Mouse (Mus musculus) forebrain, embryonic 13.5 days (tissue): Measurements from ENCODE around the gene Il11ra1. TPM values are rescaled to one million over a fixed set of nuclear protein-coding genes. Genes with fewer than 3 reads are reported as not detected.
"Not testable (repeated sequence)": the region's sequence is repeated elsewhere in the genome, so short reads cannot be mapped to it uniquely, and the experiment has no call there.

Experiments
- ATAC-seq: fragments of 200-750 bp; cut with Nextera tagmentation; 2 replicates; pipeline ENCODE4 v1.8.0; 2017
- H3K27ac ChIP-seq: fragments of 300-500 bp; sonication (generic); 2 replicates; pipeline ENCODE4 v1.5.1; 2015; ENCODE audit warnings: inconsistent platforms, mild to moderate bottlenecking, moderate library complexity
- H3K27me3 ChIP-seq: fragments of 300-500 bp; sonication (generic); 2 replicates; pipeline ENCODE4 v1.6.1; 2015; ENCODE audit warnings: mild to moderate bottlenecking, inconsistent platforms
- H3K36me3 ChIP-seq: fragments of 300-500 bp; sonication (generic); 2 replicates; pipeline ENCODE4 v1.6.1; 2015; ENCODE audit warnings: mild to moderate bottlenecking, inconsistent platforms; ENCODE audit not compliant: poor library complexity, severe bottlenecking
- H3K4me1 ChIP-seq: fragments of 300-500 bp; sonication (generic); 2 replicates; pipeline ENCODE4 v1.6.1; 2015; ENCODE audit warnings: inconsistent platforms
- H3K4me2 ChIP-seq: fragments of 300-500 bp; sonication (generic); 2 replicates; pipeline ENCODE4 v1.6.1; 2015; ENCODE audit warnings: inconsistent platforms, mild to moderate bottlenecking, moderate library complexity
- H3K4me3 ChIP-seq: fragments of 300-500 bp; sonication (generic); 2 replicates; pipeline ENCODE4 v1.5.1; 2015; ENCODE audit warnings: mild to moderate bottlenecking, inconsistent platforms
- H3K9ac ChIP-seq: fragments of 300-500 bp; sonication (generic); 2 replicates; pipeline ENCODE4 v1.6.1; 2015; ENCODE audit warnings: mild to moderate bottlenecking, inconsistent platforms
- H3K9me3 ChIP-seq: fragments of 300-500 bp; sonication (generic); replicated peaks from 2 replicates; pipeline ENCODE4 v1.6.1; 2016; ENCODE audit warnings: inconsistent platforms
- WGBS: fragments of 180-500 bp; shearing (Covaris S2); methylation state at CpG from one replicate; pipeline ENCODE4 v1.1.7; 2015; 5-methylcytosine and 5-hydroxymethylcytosine counted together
- polyA plus RNA-seq: library from polyadenylated mRNA; unstranded; fragments of >200 nt; fragmentation: Nextera tagmentation; extraction: Ambion mirVana; gene quantifications from 2 replicates; pipeline ENCODE4 v1.2.1, GENCODE M21; 2015

Gene Il11ra1
- polyA plus RNA-seq, result 28.1 and 30.7 TPM in 2 replicates

DNA sequence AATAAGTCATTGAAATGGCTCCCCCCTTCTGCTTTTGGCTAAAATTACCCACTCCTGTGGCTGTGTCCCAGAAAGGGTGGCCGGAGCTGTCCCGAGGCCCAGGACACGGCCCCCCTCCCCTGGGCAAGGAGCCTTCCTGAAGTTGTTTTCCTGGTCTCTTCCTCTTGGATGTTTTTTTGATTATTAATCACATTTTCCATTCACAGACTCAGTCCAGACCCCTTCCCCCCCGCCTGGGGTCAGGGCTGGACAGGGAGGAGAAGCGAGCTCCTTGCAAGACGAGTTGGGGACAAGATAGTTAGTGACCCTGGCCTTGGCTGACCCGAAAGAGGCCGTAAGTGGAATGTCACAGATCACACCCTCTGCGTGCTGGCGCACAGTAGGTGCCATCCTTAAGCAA, at the start of gene Il11ra1:
Gene Il11ra1, plus strand, starts transcription at position 207 of the 400 bp plus-strand sequence.
- not testable (repeated sequence) for H3K4me1 ChIP-seq, H3K9me3 ChIP-seq, H3K27ac ChIP-seq, H3K36me3 ChIP-seq, H3K4me3 ChIP-seq, ATAC-seq, H3K27me3 ChIP-seq, H3K9ac ChIP-seq
- 0 out of 2 replicates have a peak within 1 kb of the TSS, but pooled peaks have one; percentile 34 for H3K4me2 ChIP-seq
- WGBS, result 93% methylated on average over 10 of the region's 10 CpGs

- H3K4me1 ChIP-seq, result peaks cover 11% of the 10 kb centered on the region
- peaks cover 26% of the 10 kb centered on the region for H3K36me3 ChIP-seq
- H3K4me3 ChIP-seq, result no peak overlapping the region
- no peaks in the 10 kb centered on the region for H3K9me3 ChIP-seq
- WGBS, result 31% methylated on average over 6 of the region's 6 CpGs
- H3K4me2 ChIP-seq, result no peak overlapping the region
- peak; percentile 75 for ATAC-seq
- no peaks in the 10 kb centered on the region for H3K27me3 ChIP-seq
- no peak overlapping the region for H3K27ac ChIP-seq
- no peak overlapping the region for H3K9ac ChIP-seq
These were observed 46.5 kb upstream of the Il11ra1 start for GRCm38 (mm10) chr4:41653296-41653695.

DNA sequence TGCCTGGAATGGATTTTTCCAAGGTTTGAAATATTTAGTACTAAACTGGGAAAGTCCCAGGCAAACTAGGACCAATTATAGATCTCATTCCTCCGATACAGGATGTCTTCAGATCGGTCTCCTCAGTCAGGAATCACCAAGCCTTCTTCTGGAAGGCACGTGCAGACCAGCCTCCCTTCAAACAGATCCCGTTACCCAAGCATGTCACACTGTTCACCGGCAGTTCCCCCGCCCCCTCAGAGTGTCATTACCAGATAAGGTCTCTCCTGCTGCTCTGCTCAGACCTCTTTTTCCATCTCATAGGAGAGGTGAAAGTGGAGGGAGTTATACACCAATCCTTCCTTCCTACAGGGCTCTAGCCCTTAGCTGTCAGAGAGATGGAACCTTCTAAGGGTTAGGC, 46.1 kb upstream of the Il11ra1 start:
- H3K4me3 ChIP-seq, result no peak overlapping the region
- no peak overlapping the region for H3K4me2 ChIP-seq
- WGBS, result 63% methylated on average over 6 of the region's 6 CpGs
- no peaks in the 10 kb centered on the region for H3K9me3 ChIP-seq
- no peaks in the 10 kb centered on the region for H3K27me3 ChIP-seq
- peaks cover 30% of the 10 kb centered on the region for H3K36me3 ChIP-seq
- no peak for ATAC-seq
- H3K27ac ChIP-seq, result no peak overlapping the region
- peaks cover 13% of the 10 kb centered on the region for H3K4me1 ChIP-seq
- no peak overlapping the region for H3K9ac ChIP-seq

DNA sequence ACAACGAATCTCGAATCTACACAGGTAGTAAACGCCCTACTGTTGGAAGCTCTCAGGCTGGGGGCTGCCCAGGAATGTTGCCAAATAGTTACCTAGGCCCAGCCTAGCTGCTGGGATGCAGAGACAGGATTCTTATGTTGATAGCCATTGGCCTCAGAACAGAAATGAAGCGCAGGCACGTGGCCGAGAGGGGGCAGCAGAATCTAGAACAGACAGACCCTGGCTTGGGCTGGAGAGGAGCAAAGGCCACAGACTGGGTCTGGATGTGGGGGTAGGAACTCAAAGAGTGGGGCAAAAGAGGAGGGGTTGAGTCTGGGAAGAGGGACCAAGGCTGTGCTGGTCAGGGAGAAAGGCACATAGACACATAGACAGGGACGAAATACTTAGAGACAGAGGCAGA, 45.6 kb upstream of the Il11ra1 start:
- H3K27me3 ChIP-seq, result no peaks in the 10 kb centered on the region
- ATAC-seq, result peak; percentile 43
- H3K27ac ChIP-seq, result 0 out of 2 replicates have a peak overlapping the region, but pooled peaks have one; percentile 35
- no peak overlapping the region for H3K4me3 ChIP-seq
- H3K4me1 ChIP-seq, result peaks cover 17% of the 10 kb centered on the region
- no peaks in the 10 kb centered on the region for H3K9me3 ChIP-seq
- no peak overlapping the region for H3K4me2 ChIP-seq
- WGBS, result 12% methylated on average over 7 of the region's 7 CpGs
- H3K9ac ChIP-seq, result no peak overlapping the region
- peaks cover 35% of the 10 kb centered on the region for H3K36me3 ChIP-seq

DNA sequence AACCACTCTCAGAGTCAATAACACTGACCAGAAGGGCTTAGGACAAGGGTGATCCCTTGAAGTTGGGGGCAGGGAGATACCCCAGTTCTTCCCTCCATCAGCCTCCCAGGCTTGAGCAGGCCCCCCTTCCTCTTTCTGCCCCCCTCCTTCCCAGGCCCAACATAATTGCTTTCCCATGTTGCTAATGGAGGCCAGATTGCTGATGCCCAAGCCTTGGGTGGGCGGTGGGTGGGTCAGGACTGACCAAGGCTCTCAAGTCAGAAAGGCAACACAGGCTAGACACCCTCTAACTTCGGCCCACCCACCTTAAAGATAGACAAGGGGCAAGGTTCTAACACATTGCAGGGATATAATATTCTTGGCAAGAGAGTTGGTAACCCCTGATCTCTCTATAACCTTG, 44.3 kb upstream of the Il11ra1 start:
- WGBS, result 75% methylated on average over 2 of the region's 2 CpGs
- H3K27me3 ChIP-seq, result no peaks in the 10 kb centered on the region
- no peak overlapping the region for H3K4me2 ChIP-seq
- H3K4me3 ChIP-seq, result no peak overlapping the region
- H3K4me1 ChIP-seq, result peaks cover 31% of the 10 kb centered on the region
- no peaks in the 10 kb centered on the region for H3K9me3 ChIP-seq
- no peak overlapping the region for H3K27ac ChIP-seq
- H3K36me3 ChIP-seq, result peaks cover 43% of the 10 kb centered on the region
- no peak overlapping the region for H3K9ac ChIP-seq
- ATAC-seq, result no peak

DNA sequence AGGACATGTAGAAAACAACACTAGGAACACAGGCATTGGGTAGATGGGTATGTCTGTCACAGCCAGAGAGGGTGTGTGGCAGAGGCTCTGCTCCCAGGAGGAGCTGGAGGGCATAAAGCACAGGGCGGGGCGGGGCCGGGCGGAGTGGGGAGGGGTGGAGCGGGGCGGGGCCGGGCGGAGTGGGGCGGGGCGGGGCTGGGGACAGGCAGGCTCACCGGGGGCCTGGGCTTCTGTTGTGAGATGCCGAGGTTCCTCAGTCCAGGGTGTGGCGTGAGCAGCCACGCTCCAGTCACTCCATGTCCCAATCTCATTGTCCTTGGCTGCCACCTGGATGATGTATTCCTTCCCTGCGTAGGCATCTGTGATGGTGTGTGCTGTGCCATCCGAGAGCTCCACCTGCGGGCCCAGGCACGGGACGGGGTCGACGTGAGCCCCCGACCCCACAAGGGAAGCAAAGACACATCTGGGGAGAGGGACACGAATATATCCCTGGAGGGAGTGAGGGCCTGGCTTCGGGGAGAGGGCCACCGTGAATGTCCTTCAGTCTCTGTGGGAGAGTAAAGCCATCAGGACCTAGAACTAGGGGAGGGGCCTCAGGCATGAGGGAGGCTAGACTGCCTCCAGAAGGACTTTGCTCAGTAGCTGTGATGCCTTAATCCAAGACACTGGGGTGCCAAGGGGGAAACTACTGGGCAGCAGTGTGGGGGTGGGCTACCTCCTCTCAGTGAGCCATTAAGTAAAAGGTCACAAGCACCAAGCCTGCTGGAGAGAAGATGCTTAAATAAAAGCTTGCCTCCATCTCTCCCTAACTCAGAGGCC, 41.0 kb upstream of the Il11ra1 start:
- Histone ChIP-seq H3K4me1 (peaks cover 63% of the 10 kb centered on the region), H3K27me3 (no peaks in the 10 kb centered on the region), H3K9ac (peak overlapping the region; percentile 12; the same call in 1 of the 2 replicates), H3K4me2 (no peak overlapping the region), H3K27ac (no peak overlapping the region), H3K9me3 (no peaks in the 10 kb centered on the region), H3K4me3 (no peak overlapping the region), H3K36me3 (peaks cover 66% of the 10 kb centered on the region)
- no peak for ATAC-seq
- WGBS, result 20% methylated on average over 24 of the region's 25 CpGs

DNA sequence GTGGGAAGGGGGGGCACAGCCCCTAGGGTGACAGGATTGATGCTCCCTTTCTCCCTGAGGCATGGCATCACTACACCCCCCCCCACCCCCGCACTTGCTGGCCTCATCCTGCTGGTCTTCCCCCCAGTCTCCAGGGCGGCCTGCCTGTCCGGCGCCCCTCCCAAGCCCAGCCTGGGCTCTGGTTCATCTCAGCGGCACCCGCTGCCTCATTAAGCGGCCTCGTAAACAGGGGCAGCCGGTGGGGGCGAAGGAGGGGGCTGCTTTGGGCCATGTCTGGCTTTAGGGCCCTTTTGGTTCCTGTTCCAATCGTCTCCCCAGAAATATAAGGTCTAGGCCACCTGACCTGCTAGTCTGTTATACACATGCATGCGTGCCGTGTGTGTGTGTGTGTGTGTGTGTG, 40.2 kb upstream of the Il11ra1 start:
- H3K9me3 ChIP-seq, result no peaks in the 10 kb centered on the region
- H3K4me3 ChIP-seq, result no peak overlapping the region
- H3K27ac ChIP-seq, result no peak overlapping the region
- WGBS, result 55% methylated on average over 12 of the region's 13 CpGs
- no peak for ATAC-seq
- H3K36me3 ChIP-seq, result peaks cover 74% of the 10 kb centered on the region
- no peaks in the 10 kb centered on the region for H3K27me3 ChIP-seq
- no peak overlapping the region for H3K4me2 ChIP-seq
- H3K9ac ChIP-seq, result 0 out of 2 replicates have a peak overlapping the region, but pooled peaks have one; percentile 36
- peaks cover 65% of the 10 kb centered on the region for H3K4me1 ChIP-seq

- H3K27me3 ChIP-seq, result no peaks in the 10 kb centered on the region
These were observed 38.8 kb upstream of the Il11ra1 start for GRCm38 (mm10) chr4:41660851-41661430.

GRCm38 (mm10) chr4:41662723-41663122, 37.1 kb upstream of the Il11ra1 start:
- Histone ChIP-seq H3K9me3 (no peaks in the 10 kb centered on the region), H3K4me3 (no peak overlapping the region), H3K27me3 (no peaks in the 10 kb centered on the region), H3K27ac (no peak overlapping the region; the same call in 1 of the 2 replicates), H3K4me1 (peaks cover 78% of the 10 kb centered on the region), H3K4me2 (no peak overlapping the region), H3K36me3 (peaks cover 79% of the 10 kb centered on the region), H3K9ac (no peak overlapping the region)
- no peak for ATAC-seq
- WGBS, result 87% methylated on average over 11 of the region's 11 CpGs

More at GRCm38 (mm10) chr4:41660851-41661430, 38.8 kb upstream of the Il11ra1 start:
- H3K9ac ChIP-seq, result no peak overlapping the region
- H3K4me3 ChIP-seq, result no peak overlapping the region
- H3K9me3 ChIP-seq, result no peaks in the 10 kb centered on the region
- peaks cover 78% of the 10 kb centered on the region for H3K4me1 ChIP-seq
- H3K4me2 ChIP-seq, result no peak overlapping the region
- WGBS, result 10% methylated on average over 11 of the region's 11 CpGs
- no peak overlapping the region for H3K27ac ChIP-seq
- peaks cover 81% of the 10 kb centered on the region for H3K36me3 ChIP-seq
- ATAC-seq, result peak; percentile 47; the same call in 1 of the 2 replicates

GRCm38 (mm10) chr4:41663614-41664013, 36.2 kb upstream of the Il11ra1 start:
- 64% methylated on average over 9 of the region's 9 CpGs for WGBS

GRCm38 (mm10) chr4:41664533-41664932, 35.3 kb upstream of the Il11ra1 start:
- Histone ChIP-seq H3K9me3 (no peaks in the 10 kb centered on the region), H3K27ac (no peak overlapping the region; the same call in 1 of the 2 replicates), H3K4me2 (no peak overlapping the region), H3K4me3 (no peak overlapping the region), H3K4me1 (peaks cover 63% of the 10 kb centered on the region), H3K36me3 (peaks cover 72% of the 10 kb centered on the region), H3K27me3 (no peaks in the 10 kb centered on the region), H3K9ac (no peak overlapping the region)
- no peak for ATAC-seq
- WGBS, result 61% methylated on average over 7 of the region's 7 CpGs

More at GRCm38 (mm10) chr4:41663614-41664013, 36.2 kb upstream of the Il11ra1 start:
- H3K9me3 ChIP-seq, result no peaks in the 10 kb centered on the region
- H3K27me3 ChIP-seq, result no peaks in the 10 kb centered on the region
- peak overlapping the region; percentile 12; the same call in 1 of the 2 replicates for H3K9ac ChIP-seq
- H3K4me1 ChIP-seq, result peaks cover 72% of the 10 kb centered on the region
- no peak overlapping the region for H3K27ac ChIP-seq
- no peak overlapping the region for H3K4me3 ChIP-seq
- H3K36me3 ChIP-seq, result peaks cover 74% of the 10 kb centered on the region
- no peak overlapping the region for H3K4me2 ChIP-seq
- ATAC-seq, result no peak

GRCm38 (mm10) chr4:41665009-41665675, 34.6 kb upstream of the Il11ra1 start:
- peak overlapping the region; percentile 31 for H3K27ac ChIP-seq
- no peak for ATAC-seq
- peaks cover 57% of the 10 kb centered on the region for H3K4me1 ChIP-seq
- no peak overlapping the region for H3K4me2 ChIP-seq
- H3K4me3 ChIP-seq, result no peak overlapping the region
- H3K9me3 ChIP-seq, result no peaks in the 10 kb centered on the region
- peak overlapping the region; percentile 6; the same call in 1 of the 2 replicates for H3K9ac ChIP-seq
- no peaks in the 10 kb centered on the region for H3K27me3 ChIP-seq
- H3K36me3 ChIP-seq, result peaks cover 74% of the 10 kb centered on the region
- 7% methylated on average over 6 of the region's 8 CpGs for WGBS
